Mouse (Mus musculus): ENCODE data around the gene Hrasls5.

Gene Hrasls5

GRCm38 (mm10) chr19:7611942-7612757 lies at the start of gene Hrasls5:
TSS of gene Hrasls5 (plus strand) at chr19:7612541.
- DNase-seq (ENCODE audit: low read depth, low spot score), result peak; percentile 57

GRCm38 (mm10) chr19:7562601-7563129 lies 49.7 kb upstream of the Hrasls5 start:
- DNase-seq (ENCODE audit: low read depth, low spot score), result no peak

- DNase-seq (ENCODE audit: low read depth, low spot score), result no peak
Observed at GRCm38 (mm10) chr19:7563676-7564075, 48.7 kb upstream of the Hrasls5 start.

GRCm38 (mm10) chr19:7564457-7564856 lies 47.9 kb upstream of the Hrasls5 start:
- DNase-seq (ENCODE audit: low read depth, low spot score), result no peak

- DNase-seq (ENCODE audit: low read depth, low spot score), result no peak
Observed at GRCm38 (mm10) chr19:7566826-7567225, 45.5 kb upstream of the Hrasls5 start.

GRCm38 (mm10) chr19:7568364-7568763 lies 44.0 kb upstream of the Hrasls5 start:
- no peak for DNase-seq (ENCODE audit: low read depth, low spot score)

DNA sequence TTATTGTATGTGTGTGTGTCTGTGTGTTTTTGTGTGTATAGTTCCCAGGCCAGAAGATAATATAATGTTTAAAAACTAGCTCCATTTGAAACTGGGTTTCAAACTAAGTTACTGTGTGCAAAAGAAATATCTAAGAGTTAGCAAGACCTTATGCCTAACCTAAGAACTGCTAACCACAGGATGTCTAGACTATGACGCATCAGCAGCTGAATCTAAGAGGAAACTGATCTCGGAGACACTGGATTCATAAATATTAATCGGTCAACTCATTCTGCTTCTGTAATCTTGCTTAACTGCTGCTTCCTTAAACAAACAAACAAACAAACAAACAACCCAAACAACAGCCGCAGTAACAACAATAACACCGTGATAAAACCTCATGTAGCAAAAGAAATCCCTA lies 42.7 kb upstream of the Hrasls5 start:
- no peak for DNase-seq (ENCODE audit: low read depth, low spot score)

DNA sequence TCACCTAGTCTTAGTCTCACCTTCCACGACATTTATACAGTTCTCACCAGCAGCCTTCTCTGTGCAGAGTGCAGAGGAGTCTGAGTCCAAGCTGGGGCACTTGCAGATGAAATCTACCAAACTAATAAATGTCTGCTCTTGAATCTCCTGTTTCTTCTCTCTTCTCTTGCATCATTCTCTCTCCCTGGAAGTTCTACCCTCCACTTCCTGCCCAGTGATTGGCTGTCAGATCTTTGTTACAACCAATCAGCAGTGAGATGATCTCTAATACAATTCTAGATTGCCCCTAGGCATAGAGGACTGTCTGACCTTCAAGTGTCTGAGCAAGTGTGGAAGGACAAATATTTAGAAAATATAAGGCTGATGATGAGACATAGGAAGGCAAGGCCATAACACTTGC lies 36.2 kb upstream of the Hrasls5 start:
- DNase-seq (ENCODE audit: low read depth, low spot score), result no peak

- DNase-seq (ENCODE audit: low read depth, low spot score), result no peak
Observed at GRCm38 (mm10) chr19:7577710-7578109, 34.6 kb upstream of the Hrasls5 start.

GRCm38 (mm10) chr19:7581042-7581441 lies 31.3 kb upstream of the Hrasls5 start:
- peak; percentile 86 for DNase-seq (ENCODE audit: low read depth, low spot score)

DNA sequence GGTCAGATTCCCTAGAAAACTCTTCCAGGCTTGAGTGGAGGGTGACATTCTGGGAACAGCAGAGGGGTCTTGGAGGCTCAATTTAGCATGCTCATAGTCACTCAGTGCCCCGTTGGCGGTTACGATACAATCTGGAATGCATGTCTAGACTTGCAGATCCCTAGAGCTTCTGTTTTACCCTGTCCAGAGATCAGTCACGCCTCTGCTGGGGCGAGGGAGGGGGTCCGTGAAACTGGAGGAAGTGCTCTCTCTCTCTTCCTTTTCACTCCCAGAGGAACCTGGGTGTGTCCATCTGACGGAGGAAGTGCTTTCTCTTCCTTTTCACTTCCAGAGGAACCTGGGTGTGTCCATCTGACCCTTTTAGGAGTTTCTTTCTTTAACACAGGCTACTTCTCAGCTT lies 29.2 kb upstream of the Hrasls5 start:
- DNase-seq (ENCODE audit: low read depth, low spot score), result peak; percentile 99

- DNase-seq (ENCODE audit: low read depth, low spot score), result peak; percentile 96
Observed at GRCm38 (mm10) chr19:7583599-7583998, 28.7 kb upstream of the Hrasls5 start.

GRCm38 (mm10) chr19:7585279-7585678 lies 27.1 kb upstream of the Hrasls5 start:
- no peak for DNase-seq (ENCODE audit: low read depth, low spot score)

DNA sequence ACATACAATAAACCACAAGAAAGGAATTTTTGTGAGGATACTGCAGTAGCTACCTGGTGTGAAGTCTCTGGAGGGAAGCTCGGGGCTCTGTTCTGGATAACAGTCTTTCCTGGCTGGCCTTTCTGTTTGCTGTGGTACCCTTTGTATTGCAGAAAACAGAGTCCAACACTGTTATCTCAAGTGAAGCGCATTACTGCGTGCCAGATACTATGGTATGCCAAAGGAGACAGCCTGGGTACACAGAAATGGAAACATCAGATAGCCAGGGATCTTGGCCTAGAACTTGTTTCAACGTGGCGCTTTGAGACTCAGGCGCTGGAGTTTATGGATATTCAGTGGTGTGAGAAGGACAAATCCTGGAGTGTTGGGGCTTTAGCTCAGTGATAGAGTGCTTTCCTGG lies 26.6 kb upstream of the Hrasls5 start:
- DNase-seq (ENCODE audit: low read depth, low spot score), result no peak

DNA sequence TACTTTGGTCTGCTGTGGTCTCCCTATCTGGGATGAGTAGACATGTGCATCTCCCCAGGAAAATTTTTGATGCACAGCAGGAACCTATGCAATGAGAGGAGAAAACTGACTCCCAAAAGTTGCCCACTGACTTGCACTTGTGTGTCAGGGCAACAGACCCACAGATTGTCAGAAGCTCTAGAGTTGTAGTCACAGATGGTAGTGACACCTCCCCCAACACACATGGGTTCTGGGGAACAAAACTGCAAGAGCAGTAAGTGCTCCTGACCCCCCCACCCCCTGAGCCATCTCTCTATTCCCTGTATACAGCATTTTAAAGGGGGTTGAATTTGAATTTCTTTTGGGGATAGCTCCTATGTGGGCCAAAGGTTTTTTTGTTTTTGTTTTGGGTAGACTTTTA lies 21.5 kb upstream of the Hrasls5 start:
- no peak for DNase-seq (ENCODE audit: low read depth, low spot score)

- no peak for DNase-seq (ENCODE audit: low read depth, low spot score)
Observed at GRCm38 (mm10) chr19:7592018-7592417, 20.3 kb upstream of the Hrasls5 start.

- DNase-seq (ENCODE audit: low read depth, low spot score), result peak; percentile 64
Observed at GRCm38 (mm10) chr19:7595534-7595933, 16.8 kb upstream of the Hrasls5 start.

DNA sequence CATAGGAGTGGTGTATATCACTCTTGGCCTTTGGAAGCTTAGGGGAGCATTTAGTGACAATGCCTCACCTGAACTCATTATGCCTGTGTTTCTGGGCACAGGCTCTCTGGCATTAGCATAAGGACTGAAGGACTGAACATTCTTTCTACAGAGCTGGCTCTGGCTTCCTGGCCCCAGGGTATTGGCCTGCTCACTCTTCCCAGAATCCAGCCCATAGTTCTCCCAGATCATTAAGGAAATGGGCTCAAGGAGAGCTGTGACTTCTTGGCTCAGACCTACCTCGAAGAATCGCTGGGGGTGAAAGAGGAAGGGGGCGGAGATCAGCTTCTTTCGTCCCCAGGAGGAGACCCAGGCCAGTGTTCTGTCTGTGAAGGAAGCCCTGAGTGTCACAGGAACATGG lies 13.9 kb upstream of the Hrasls5 start:
- no peak for DNase-seq (ENCODE audit: low read depth, low spot score)

DNA sequence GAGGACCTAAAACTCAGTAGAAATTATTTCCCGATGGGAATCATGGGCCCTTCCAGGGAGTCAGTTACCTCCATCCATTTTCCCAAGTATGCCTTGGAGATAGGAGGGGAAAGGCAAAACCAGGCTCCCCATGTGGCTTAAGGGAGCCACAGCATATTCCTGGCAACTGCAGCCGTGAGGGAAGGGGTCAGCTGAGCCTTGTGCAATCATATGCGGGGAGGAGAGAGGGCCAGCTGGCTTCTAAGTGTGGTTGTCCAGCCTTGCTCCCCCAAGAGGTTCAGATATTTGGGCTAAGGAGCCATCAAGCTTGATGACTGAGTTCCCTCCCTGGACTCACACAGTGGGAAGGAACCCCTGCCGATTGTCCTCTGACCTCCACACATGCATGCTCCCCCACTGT lies 10.8 kb upstream of the Hrasls5 start:
- no peak for DNase-seq (ENCODE audit: low read depth, low spot score)

GRCm38 (mm10) chr19:7604107-7604506 lies 8.2 kb upstream of the Hrasls5 start:
- DNase-seq (ENCODE audit: low read depth, low spot score), result no peak

DNA sequence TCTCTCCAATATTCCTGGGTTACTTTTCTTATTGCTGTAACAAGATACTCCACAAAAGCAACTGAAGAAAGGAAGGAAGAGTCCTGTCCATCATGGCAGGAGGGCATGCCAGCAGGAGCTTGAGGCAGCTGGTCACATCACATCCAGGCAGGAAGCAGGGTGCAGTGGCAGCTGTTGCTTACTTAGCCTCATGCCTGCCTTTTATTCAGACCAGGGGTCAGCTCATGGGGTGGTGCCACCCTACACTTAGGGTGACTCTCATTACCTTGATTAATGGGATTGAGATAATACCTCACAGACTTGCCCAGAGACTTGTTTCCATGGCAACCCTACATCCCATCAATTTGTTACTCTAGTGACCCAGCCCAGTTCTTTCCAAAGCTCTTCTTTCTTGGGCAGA lies 7.3 kb upstream of the Hrasls5 start:
- no peak for DNase-seq (ENCODE audit: low read depth, low spot score)

DNA sequence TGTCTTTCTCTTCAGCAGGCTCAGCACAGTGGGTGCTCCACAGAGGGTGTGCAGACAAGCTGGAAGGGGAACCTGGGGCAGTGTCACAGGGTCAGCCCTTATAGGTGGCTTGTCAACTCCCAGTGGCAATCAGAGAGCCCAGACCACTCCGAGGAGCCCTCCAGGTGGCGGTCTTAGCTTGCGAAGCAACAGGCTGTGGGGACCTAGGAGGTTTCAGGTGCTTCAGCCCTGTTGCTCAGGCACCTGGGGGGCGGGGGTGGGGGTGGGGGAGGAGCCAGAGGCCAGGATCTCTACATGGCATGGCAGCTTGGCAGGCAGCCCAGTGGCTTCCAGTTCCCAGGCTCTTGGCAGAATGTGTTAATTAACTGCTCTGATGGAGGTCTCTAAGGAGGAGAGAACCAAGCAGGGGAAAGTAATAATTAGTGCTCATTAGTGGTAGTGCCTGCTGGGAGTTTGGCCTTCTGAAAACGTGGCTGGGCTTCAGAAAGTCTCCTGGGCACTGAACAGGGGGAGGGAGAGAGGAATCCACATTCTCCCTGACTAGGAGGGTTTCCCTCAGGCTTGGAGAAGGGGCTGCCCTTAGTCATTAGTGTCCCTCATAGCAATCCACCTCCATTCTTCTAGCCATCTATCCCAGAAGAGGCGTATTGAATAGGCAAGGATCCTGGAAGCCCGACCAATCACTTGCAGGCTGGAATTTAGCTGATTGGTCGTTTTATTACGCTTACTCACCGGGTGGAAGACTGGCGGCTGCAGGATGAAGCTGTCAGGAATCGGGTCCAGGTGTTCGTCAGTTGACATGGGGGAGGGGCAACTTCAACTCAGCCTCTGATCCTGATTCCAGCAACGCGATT lies 6.2 kb upstream of the Hrasls5 start:
- peak; percentile 75 for DNase-seq (ENCODE audit: low read depth, low spot score)

Measured in R1 (cell line).